Mouse (Mus musculus) stomach, postnatal 0 days (tissue): ENCODE data around the gene Aldh1a7. TPM values are rescaled to one million over a fixed set of nuclear protein-coding genes. Genes with fewer than 3 reads are reported as not detected.

Source experiments
- ATAC-seq: fragments of 200-750 bp; cut with Nextera tagmentation; 2 replicates; pipeline ENCODE4 v1.8.0; 2017; ENCODE audit not compliant: low FRiP score, low TSS enrichment
- DNase-seq: peaks from one replicate; pipeline ENCODE4 v3.0.0-alpha.2; 2016; ENCODE audit warnings: low spot score
- H3K27ac ChIP-seq: fragments of 300-500 bp; sonication (generic); replicated peaks from 2 replicates; pipeline ENCODE4 v1.5.1; 2014; ENCODE audit warnings: mild to moderate bottlenecking, control low read depth
- H3K27me3 ChIP-seq: fragments of 300-500 bp; sonication (generic); 2 replicates; pipeline ENCODE4 v1.6.1; 2014; ENCODE audit warnings: low read length; ENCODE audit not compliant: control insufficient read depth, insufficient read depth
- H3K36me3 ChIP-seq: fragments of 300-500 bp; sonication (generic); 2 replicates; pipeline ENCODE4 v1.6.1; 2014; ENCODE audit warnings: low read length, mixed read lengths; ENCODE audit not compliant: control insufficient read depth, insufficient read depth
- H3K4me1 ChIP-seq: fragments of 300-500 bp; sonication (generic); replicated peaks from 2 replicates; pipeline ENCODE4 v1.6.1; 2014; ENCODE audit warnings: antibody characterized with exemption; ENCODE audit not compliant: control insufficient read depth, insufficient read depth
- H3K4me2 ChIP-seq: fragments of 300-500 bp; sonication (generic); replicated peaks from 2 replicates; pipeline ENCODE4 v1.6.1; 2014; ENCODE audit warnings: low read depth, mild to moderate bottlenecking, control low read depth, moderate library complexity
- H3K4me3 ChIP-seq: fragments of 300-500 bp; sonication (generic); 2 replicates; pipeline ENCODE4 v1.5.1; 2014; ENCODE audit warnings: low read depth, low read length, control low read depth
- H3K9ac ChIP-seq: fragments of 300-500 bp; sonication (generic); 2 replicates; pipeline ENCODE4 v1.6.1; 2014; ENCODE audit warnings: mild to moderate bottlenecking, low read length, control low read depth, mixed read lengths
- H3K9me3 ChIP-seq: fragments of 300-500 bp; sonication (generic); 2 replicates; pipeline ENCODE4 v1.6.1; 2016; ENCODE audit warnings: low read length; ENCODE audit not compliant: control insufficient read depth
- CTCF ChIP-seq: IDR thresholded peaks from 2 replicates; pipeline ENCODE4 v1.5.1; 2016; ENCODE audit warnings: antibody characterized with exemption, low read depth, mild to moderate bottlenecking, moderate library complexity
- EP300 ChIP-seq: optimal IDR thresholded peaks from 2 replicates; pipeline ENCODE3; 2016; ENCODE audit warnings: antibody characterized with exemption
- WGBS: fragments of 180-500 bp; shearing (Covaris S2); extraction: QIAGEN DNeasy Blood & Tissue Kit; methylation state at CpG from one replicate; pipeline ENCODE4 v1.1.7; 2014; 5-methylcytosine and 5-hydroxymethylcytosine counted together
- polyA plus RNA-seq: library from polyadenylated mRNA; unstranded; fragments of >200 nt; fragmentation: Nextera tagmentation; extraction: Ambion mirVana; gene quantifications from 2 replicates; pipeline ENCODE4 v1.2.1, GENCODE M21; 2015

Aldh1a7 gene
- polyA plus RNA-seq, 1 experiment from 2014 or later: 118 TPM

DNA sequence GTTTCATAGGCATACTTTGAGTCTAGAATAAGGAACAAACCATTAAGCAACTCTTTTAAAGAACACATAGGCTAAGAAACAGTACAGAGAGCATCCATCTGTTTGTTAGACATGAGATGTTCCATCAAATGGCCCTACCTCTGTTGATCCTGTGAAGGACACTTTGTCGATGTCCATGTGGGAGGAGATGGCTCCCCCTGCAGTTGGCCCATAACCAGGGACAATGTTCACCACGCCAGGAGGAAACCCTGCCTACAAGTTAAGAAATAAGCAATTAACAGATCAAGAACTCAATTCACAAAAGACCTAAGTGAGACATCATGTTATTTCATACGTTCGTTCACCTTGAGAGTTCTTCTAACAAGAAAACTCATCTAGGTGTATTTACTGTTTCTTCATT lies 12.8 kb downstream of the Aldh1a7 start:
- no peaks in the 10 kb centered on the region for H3K36me3 ChIP-seq
- H3K27me3 ChIP-seq: no peaks in the 10 kb centered on the region
- TF ChIP-seq CTCF: peak; percentile 43
- no peak for TF ChIP-seq EP300
- no peaks in the 10 kb centered on the region for H3K4me1 ChIP-seq
- no peak overlapping the region for H3K4me3 ChIP-seq
- ATAC-seq (no peak), DNase-seq (no peak)
- no peaks in the 10 kb centered on the region for H3K9me3 ChIP-seq
- H3K27ac ChIP-seq: no peak overlapping the region
- 89% methylated on average over 4 of the region's 4 CpGs for WGBS
- no peak overlapping the region for H3K9ac ChIP-seq
- no peak overlapping the region for H3K4me2 ChIP-seq

DNA sequence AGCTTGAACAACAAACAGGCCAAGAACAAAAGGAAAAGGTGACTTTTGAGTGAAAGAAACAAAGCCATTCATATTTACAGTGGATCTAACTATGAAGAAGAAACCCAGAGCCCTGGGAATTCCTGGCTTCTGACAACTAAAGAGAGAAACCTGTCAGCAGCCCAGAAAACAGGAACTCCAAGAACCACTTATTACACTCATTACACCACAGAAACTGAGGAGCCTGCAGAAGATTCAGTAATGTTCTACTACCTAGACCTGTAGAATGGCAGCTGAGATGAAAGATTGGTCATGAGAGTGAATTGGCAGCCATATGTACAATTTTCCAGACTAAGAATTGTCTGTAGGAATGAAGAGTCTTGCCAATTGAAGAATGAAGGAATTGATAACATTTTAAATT lies 20.2 kb downstream of the Aldh1a7 start:
- Histone ChIP-seq H3K4me2 (no peak overlapping the region), H3K9me3 (no peaks in the 10 kb centered on the region), H3K9ac (no peak overlapping the region), H3K4me1 (no peaks in the 10 kb centered on the region), H3K4me3 (no peak overlapping the region), H3K27ac (no peak overlapping the region), H3K27me3 (no peaks in the 10 kb centered on the region), H3K36me3 (no peaks in the 10 kb centered on the region)
- DNase-seq (no peak), ATAC-seq (no peak)
- no peak for TF ChIP-seq CTCF
- TF ChIP-seq EP300: no peak

DNA sequence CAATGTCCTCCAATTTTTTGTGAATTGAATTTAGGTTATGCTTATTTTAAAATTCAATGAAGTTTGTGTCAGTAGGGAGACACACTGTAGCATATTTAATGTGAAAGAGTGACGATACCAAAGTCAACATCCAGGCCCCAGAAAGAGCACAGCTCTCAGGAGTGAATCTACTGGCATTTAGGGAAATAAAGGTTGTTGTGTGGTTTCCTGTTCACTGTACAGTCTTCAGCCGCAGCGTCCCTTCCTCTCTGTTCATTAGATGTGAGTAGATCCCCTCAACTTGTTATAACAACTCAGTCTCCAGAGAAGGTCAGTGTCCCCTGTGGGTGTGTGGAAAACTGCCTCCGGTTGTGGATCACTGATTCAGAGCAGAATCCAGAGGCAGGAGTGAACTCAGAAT lies 20.6 kb downstream of the Aldh1a7 start:
- ATAC-seq (no peak), DNase-seq (no peak)
- Histone ChIP-seq H3K36me3 (no peaks in the 10 kb centered on the region), H3K9me3 (no peaks in the 10 kb centered on the region), H3K27ac (no peak overlapping the region), H3K9ac (no peak overlapping the region), H3K4me2 (no peak overlapping the region), H3K4me3 (no peak overlapping the region), H3K4me1 (no peaks in the 10 kb centered on the region), H3K27me3 (no peaks in the 10 kb centered on the region)
- no peak for TF ChIP-seq EP300
- TF ChIP-seq CTCF: no peak
- 81% methylated on average over 4 of the region's 4 CpGs for WGBS

DNA sequence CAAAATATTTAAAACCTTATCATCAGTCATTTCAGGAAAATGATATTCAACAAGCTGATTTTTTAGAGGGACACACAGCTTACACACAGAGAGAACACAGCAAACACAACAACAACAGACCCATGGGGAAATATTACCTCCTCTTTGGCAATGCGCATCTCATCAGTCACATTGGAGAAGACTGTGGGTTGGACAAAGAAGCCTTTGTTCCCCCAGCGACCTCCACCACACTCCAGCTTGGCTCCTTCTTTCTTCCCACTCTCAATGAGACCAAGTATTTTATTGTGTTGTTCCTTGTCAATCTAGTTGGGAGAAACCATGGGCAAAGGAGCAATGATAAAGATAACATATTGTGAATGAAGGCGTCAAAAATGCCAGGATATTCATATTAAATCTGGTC lies 25.3 kb downstream of the Aldh1a7 start:
- Histone ChIP-seq H3K36me3 (no peaks in the 10 kb centered on the region), H3K4me1 (no peaks in the 10 kb centered on the region), H3K27me3 (no peaks in the 10 kb centered on the region), H3K4me2 (no peak overlapping the region), H3K27ac (no peak overlapping the region), H3K9me3 (no peaks in the 10 kb centered on the region), H3K4me3 (no peak overlapping the region), H3K9ac (no peak overlapping the region)
- TF ChIP-seq EP300 (no peak), CTCF (no peak)
- WGBS: 78% methylated on average over 3 of the region's 3 CpGs
- ATAC-seq (no peak), DNase-seq (no peak)

DNA sequence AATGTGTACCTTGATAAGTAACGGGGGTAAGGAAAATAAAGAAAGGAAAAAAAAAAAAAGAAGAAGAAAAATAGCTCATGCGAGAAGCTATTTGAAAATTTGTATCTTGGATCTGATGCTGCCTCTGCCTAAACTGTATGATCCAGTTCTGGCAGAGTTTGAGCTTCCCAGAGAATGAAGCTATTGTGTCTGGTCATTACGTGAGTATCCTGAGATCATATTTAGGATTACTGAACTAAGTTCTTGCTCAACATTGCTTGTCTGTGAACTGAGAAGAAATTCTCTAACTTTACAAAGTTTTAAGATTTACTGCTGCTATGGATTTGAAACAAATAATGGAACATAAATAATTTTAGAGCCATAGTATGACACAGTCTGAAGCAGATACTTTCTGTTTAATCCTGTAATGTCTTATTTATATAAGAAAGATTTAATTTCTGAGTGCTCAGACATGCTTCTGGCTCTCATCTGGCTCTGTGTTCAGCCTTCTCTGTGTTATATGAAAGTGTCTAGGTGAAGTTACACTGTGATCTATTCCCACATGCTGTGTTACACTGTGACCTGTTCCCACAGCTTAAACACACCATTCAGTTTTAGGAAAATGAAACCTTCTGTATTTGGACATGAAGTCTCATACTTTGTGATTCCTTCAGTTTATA lies 49.5 kb downstream of the Aldh1a7 start:
- H3K4me1 ChIP-seq: no peaks in the 10 kb centered on the region
- ATAC-seq (no peak), DNase-seq (no peak)
- 30% methylated on average over 3 of the region's 3 CpGs for WGBS
- H3K9me3 ChIP-seq: no peaks in the 10 kb centered on the region
- H3K9ac ChIP-seq: no peak overlapping the region
- H3K4me3 ChIP-seq: no peak overlapping the region
- TF ChIP-seq CTCF (no peak), EP300 (no peak)
- no peak overlapping the region for H3K4me2 ChIP-seq
- H3K27ac ChIP-seq: no peak overlapping the region
- no peaks in the 10 kb centered on the region for H3K27me3 ChIP-seq
- no peaks in the 10 kb centered on the region for H3K36me3 ChIP-seq

DNA sequence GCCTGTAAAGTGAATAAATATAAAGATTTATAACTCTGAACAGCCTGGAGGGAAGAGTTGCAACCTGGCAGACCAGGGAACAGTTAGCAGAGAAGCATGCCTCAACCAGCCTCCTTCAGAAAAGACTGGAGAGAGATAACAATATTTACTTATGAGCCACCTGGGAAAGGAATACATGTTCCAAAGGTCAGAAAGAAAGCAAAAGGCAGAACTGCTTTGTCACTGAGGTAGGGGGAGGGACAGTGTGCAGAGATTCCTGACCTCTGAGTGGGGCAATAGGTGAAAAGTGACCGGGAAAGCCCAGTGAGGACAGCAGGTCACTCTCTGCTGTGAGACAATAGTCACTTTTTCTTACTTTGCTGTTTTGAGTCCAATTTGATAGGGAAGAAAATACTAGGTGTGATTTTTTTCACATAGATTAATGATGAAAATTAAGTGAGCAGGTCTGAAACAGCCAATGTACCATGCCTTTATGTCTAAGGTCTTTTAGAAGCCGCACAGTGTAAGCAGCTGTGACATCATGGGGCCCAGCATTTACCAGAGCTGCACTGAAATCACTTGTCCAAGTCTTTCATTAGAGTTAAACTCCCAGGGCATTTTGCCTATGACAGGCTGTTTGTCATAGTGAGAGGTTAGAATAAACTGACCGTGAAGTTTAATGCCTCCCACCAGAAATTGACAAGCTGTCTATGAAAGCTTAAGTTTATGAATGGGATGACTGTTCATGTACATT lies 73.1 kb downstream of the Aldh1a7 start:
- no peaks in the 10 kb centered on the region for H3K36me3 ChIP-seq
- H3K27me3 ChIP-seq: no peaks in the 10 kb centered on the region
- DNase-seq: peak; percentile 65
- 27% methylated on average over 3 of the region's 3 CpGs for whole genome bisulfite sequencing
- TF ChIP-seq EP300 (peak; percentile 92), CTCF (no peak)
- no peaks in the 10 kb centered on the region for H3K4me1 ChIP-seq
- H3K9me3 ChIP-seq: no peaks in the 10 kb centered on the region
- peak; percentile 93 for ATAC-seq
- H3K9ac ChIP-seq: no peak overlapping the region
- H3K4me3 ChIP-seq: no peak overlapping the region
- peak overlapping the region; percentile 91 for H3K27ac ChIP-seq
- H3K4me2 ChIP-seq: no peak overlapping the region
